Mouse (Mus musculus): Measurements from ENCODE around the gene Olfr1252. TPM values are rescaled to one million over a fixed set of nuclear protein-coding genes. Genes with fewer than 3 reads are reported as not detected.

Olfr1252 gene
- not detected in 2 replicates for polyA plus RNA-seq (2015; fragmentation: Nextera tagmentation; extraction: Ambion mirVana)

GRCm38 (mm10) chr2:89724912-89725311 lies at the start of gene Olfr1252:
Olfr1252 (minus strand) TSS chr2:89725012.

GRCm38 (mm10) chr2:89756990-89757389 lies 32.2 kb upstream of the Olfr1252 start, which contains the start of gene Olfr1253:
Olfr1253 (minus strand) TSS chr2:89757090.

GRCm38 (mm10) chr2:89671836-89672235 lies 53.0 kb downstream of the Olfr1252 start, which contains the start of gene Olfr1251:
Olfr1251 (minus strand) TSS chr2:89671936.

Other genes starting within 250 kb of the Olfr1252 start
- not detected in 2 replicates for gene Olfr1241, start 237.9 kb downstream of the Olfr1252 start, polyA plus RNA-seq (2015; fragmentation: Nextera tagmentation; extraction: Ambion mirVana)
- gene Olfr1242, start 226.7 kb downstream of the Olfr1252 start, polyA plus RNA-seq (2015; fragmentation: Nextera tagmentation; extraction: Ambion mirVana), result not detected in 2 replicates
- gene Olfr1243, start 193.5 kb downstream of the Olfr1252 start, polyA plus RNA-seq (2015; fragmentation: Nextera tagmentation; extraction: Ambion mirVana), result not detected in 2 replicates
- gene Olfr1245, start 146.6 kb downstream of the Olfr1252 start, polyA plus RNA-seq (2015; fragmentation: Nextera tagmentation; extraction: Ambion mirVana), result not detected in 2 replicates
- not detected in 2 replicates for gene Olfr1246, start 131.9 kb downstream of the Olfr1252 start, polyA plus RNA-seq (2015; fragmentation: Nextera tagmentation; extraction: Ambion mirVana)
- not detected in 2 replicates for gene Olfr1247, start 110.9 kb downstream of the Olfr1252 start, polyA plus RNA-seq (2015; fragmentation: Nextera tagmentation; extraction: Ambion mirVana)
- gene Olfr1248, start 106.8 kb downstream of the Olfr1252 start, polyA plus RNA-seq (2015; fragmentation: Nextera tagmentation; extraction: Ambion mirVana), result not detected in 2 replicates
- gene Olfr1249, start 90.0 kb downstream of the Olfr1252 start, polyA plus RNA-seq (2015; fragmentation: Nextera tagmentation; extraction: Ambion mirVana), result not detected in 2 replicates
- gene Olfr1250, start 63.5 kb downstream of the Olfr1252 start, polyA plus RNA-seq (2015; fragmentation: Nextera tagmentation; extraction: Ambion mirVana), result not detected in 2 replicates
- not detected in 2 replicates for gene Olfr1251, start 53.1 kb downstream of the Olfr1252 start, polyA plus RNA-seq (2015; fragmentation: Nextera tagmentation; extraction: Ambion mirVana)
- gene Olfr1253, start 32.1 kb upstream of the Olfr1252 start, polyA plus RNA-seq (2015; fragmentation: Nextera tagmentation; extraction: Ambion mirVana), result not detected in 2 replicates
- gene Olfr1254, start 68.6 kb upstream of the Olfr1252 start, polyA plus RNA-seq (2015; fragmentation: Nextera tagmentation; extraction: Ambion mirVana), result not detected in 2 replicates
- not detected in 2 replicates for gene Olfr1255, start 87.0 kb upstream of the Olfr1252 start, polyA plus RNA-seq (2015; fragmentation: Nextera tagmentation; extraction: Ambion mirVana)
- gene Olfr1256, start 116.5 kb upstream of the Olfr1252 start, polyA plus RNA-seq (2015; fragmentation: Nextera tagmentation; extraction: Ambion mirVana), result not detected in 2 replicates
- gene Olfr48, start 123.2 kb upstream of the Olfr1252 start, polyA plus RNA-seq (2015; fragmentation: Nextera tagmentation; extraction: Ambion mirVana), result not detected in 2 replicates
- gene Olfr1257, start 153.4 kb upstream of the Olfr1252 start, polyA plus RNA-seq (2015; fragmentation: Nextera tagmentation; extraction: Ambion mirVana), result not detected in 2 replicates
- gene Olfr1258, start 202.3 kb upstream of the Olfr1252 start, polyA plus RNA-seq (2015; fragmentation: Nextera tagmentation; extraction: Ambion mirVana), result not detected in 2 replicates
- gene Olfr1259, start 223.7 kb upstream of the Olfr1252 start, polyA plus RNA-seq (2015; fragmentation: Nextera tagmentation; extraction: Ambion mirVana), result not detected in 2 replicates
- 0.23 and 0.35 TPM in 2 replicates for gene Olfr1260, start 249.3 kb upstream of the Olfr1252 start, polyA plus RNA-seq (2015; fragmentation: Nextera tagmentation; extraction: Ambion mirVana)

Data from adrenal gland, postnatal 0 days (tissue).